Mouse (Mus musculus) CH12.LX (cell line): ENCODE data around the gene Hist1h2bk.

Source experiments
- MXI1 ChIP-seq: IDR thresholded peaks from 2 replicates; pipeline ENCODE4 v1.6.1; 2011; ENCODE audit warnings: mild to moderate bottlenecking, low read depth, low read length, improper control_type of control experiment
- POLR2A ChIP-seq: IDR thresholded peaks from 2 replicates; pipeline ENCODE4 v1.6.1; 2011; ENCODE audit warnings: low read depth, mild to moderate bottlenecking, improper control_type of control experiment, low read length
- POLR2AphosphoS2 ChIP-seq: IDR thresholded peaks from 2 replicates; pipeline ENCODE4 v1.6.1; 2011; ENCODE audit warnings: low read depth, low read length, improper control_type of control experiment

GRCm38 (mm10) chr13:22022241-22022640 lies 13.4 kb upstream of the Hist1h2bk start:
- no peak for TF ChIP-seq POLR2AphosphoS2
- TF ChIP-seq MXI1: no peak
- TF ChIP-seq POLR2A: no peak
